Mouse (Mus musculus) MEL (cell line): ENCODE measurements around the gene Gm20075. TPM values are rescaled to one million over a fixed set of nuclear protein-coding genes. Genes with fewer than 3 reads are reported as not detected.

Experiments used
- DNase-seq: peaks from one replicate; pipeline ENCODE4 v3.0.0; 2011; ENCODE audit warnings: low read depth, low spot score
- H3K27ac ChIP-seq: 2 replicates; pipeline ENCODE4 v1.5.1; 2012; ENCODE audit warnings: low read depth, mild to moderate bottlenecking, control low read depth, low read length, moderate library complexity; ENCODE audit not compliant: control insufficient read depth
- H3K27me3 ChIP-seq, 2 experiments: fragments of 150-350 bp in 1 of 2; sonication (generic) in 1 of 2; 2 replicates each; pipeline ENCODE4 v1.6.1; 2012; ENCODE audit warnings: low read length in 2 of 2, mild to moderate bottlenecking in 2 of 2, improper control_type of control experiment in 1 of 2, moderate library complexity in 1 of 2; ENCODE audit not compliant: insufficient read depth in 2 of 2, control insufficient read depth in 1 of 2
- H3K36me3 ChIP-seq, 2 experiments: 2 replicates each; pipeline ENCODE4 v1.6.1; 2012 to 2014; ENCODE audit warnings: low read length in 2 of 2, improper control_type of control experiment in 1 of 2, inconsistent platforms in 1 of 2, mild to moderate bottlenecking in 1 of 2; ENCODE audit not compliant: insufficient read depth in 2 of 2, control insufficient read depth in 1 of 2
- H3K4me1 ChIP-seq, 2 experiments: fragments of 150-350 bp in 1 of 2; sonication (generic) in 1 of 2; 2 replicates each; pipeline ENCODE4 v1.6.1; 2012; ENCODE audit warnings: low read length in 2 of 2, improper control_type of control experiment in 1 of 2, mild to moderate bottlenecking in 1 of 2; ENCODE audit not compliant: insufficient read depth in 2 of 2, control insufficient read depth in 1 of 2
- H3K4me3 ChIP-seq, 2 experiments: fragments of 150-350 bp in 1 of 2; sonication (generic) in 1 of 2; 2 replicates each; pipeline ENCODE4 v1.5.1; 2012; ENCODE audit warnings: low read depth in 2 of 2, low read length in 2 of 2, mild to moderate bottlenecking in 2 of 2, moderate library complexity in 2 of 2, control low read depth in 1 of 2, improper control_type of control experiment in 1 of 2; ENCODE audit not compliant: control insufficient read depth in 1 of 2, insufficient read depth in 1 of 2
- H3K79me2 ChIP-seq: 2 replicates; pipeline ENCODE4 v1.6.1; 2012; ENCODE audit warnings: mild to moderate bottlenecking, low read length, moderate library complexity; ENCODE audit not compliant: control insufficient read depth, poor library complexity, insufficient read depth
- H3K9ac ChIP-seq: 2 replicates; pipeline ENCODE4 v1.6.1; 2012; ENCODE audit warnings: low read depth, mild to moderate bottlenecking, control low read depth, low read length, moderate library complexity; ENCODE audit not compliant: control insufficient read depth, poor library complexity, severe bottlenecking
- H3K9me3 ChIP-seq: fragments of 150-350 bp; sonication (generic); replicated peaks from 2 replicates; pipeline ENCODE4 v1.6.1; 2012; ENCODE audit warnings: mild to moderate bottlenecking, low read length, improper control_type of control experiment, moderate library complexity; ENCODE audit not compliant: insufficient read depth
- CTCF ChIP-seq, 3 experiments: IDR thresholded peaks in 2 of 3; conservative IDR thresholded peaks in 1 of 3; 2 replicates each; pipeline ENCODE4 v1.5.1; 2011 to 2012; ENCODE audit warnings: low read length in 3 of 3, low read depth in 2 of 3, mild to moderate bottlenecking in 2 of 3, improper control_type of control experiment in 1 of 3, inconsistent platforms in 1 of 3, mixed read lengths in 1 of 3, moderate library complexity in 1 of 3; ENCODE audit not compliant: control insufficient read depth in 1 of 3, insufficient read depth in 1 of 3, poor library complexity in 1 of 3, severe bottlenecking in 1 of 3
- E2F4 ChIP-seq: IDR thresholded peaks from 2 replicates; pipeline ENCODE4 v1.6.1; 2011; ENCODE audit warnings: low read depth, low read length, improper control_type of control experiment, borderline replicate concordance
- EP300 ChIP-seq, 2 experiments: IDR thresholded peaks; 2 replicates each; pipeline ENCODE4 v1.6.1; 2011; ENCODE audit warnings: improper control_type of control experiment in 2 of 2, low read length in 2 of 2, low read depth in 1 of 2, mild to moderate bottlenecking in 1 of 2
- ETS1 ChIP-seq: IDR thresholded peaks from 2 replicates; pipeline ENCODE4 v1.6.1; 2012; ENCODE audit warnings: low read depth, mild to moderate bottlenecking, inconsistent platforms, low read length, improper control_type of control experiment, moderate library complexity
- GATA1 ChIP-seq: IDR thresholded peaks from 2 replicates; pipeline ENCODE4 v1.6.1; 2011; ENCODE audit warnings: low read depth, low read length, improper control_type of control experiment
- HCFC1 ChIP-seq: IDR thresholded peaks from 2 replicates; pipeline ENCODE4 v1.6.1; 2012; ENCODE audit warnings: low read depth, mild to moderate bottlenecking, inconsistent platforms, low read length, improper control_type of control experiment, moderate library complexity
- JUND ChIP-seq: IDR thresholded peaks from 2 replicates; pipeline ENCODE4 v1.6.1; 2011; ENCODE audit warnings: low read depth, mild to moderate bottlenecking, improper control_type of control experiment, low read length
- MAX ChIP-seq: IDR thresholded peaks from 2 replicates; pipeline ENCODE4 v1.6.1; 2011; ENCODE audit warnings: low read length, improper control_type of control experiment
- NELFE ChIP-seq: IDR thresholded peaks from 2 replicates; pipeline ENCODE4 v1.6.1; 2011; ENCODE audit warnings: low read depth, low read length, improper control_type of control experiment
- NRF1 ChIP-seq: IDR thresholded peaks from 2 replicates; pipeline ENCODE4 v1.6.1; 2014; ENCODE audit warnings: low read depth, mild to moderate bottlenecking, inconsistent platforms, low read length, improper control_type of control experiment, moderate library complexity; ENCODE audit not compliant: poor library complexity, insufficient read depth, severe bottlenecking
- POLR2AphosphoS2 ChIP-seq: IDR thresholded peaks from 2 replicates; pipeline ENCODE4 v1.6.1; 2011; ENCODE audit warnings: low read length, improper control_type of control experiment
- POLR2AphosphoS5 ChIP-seq: IDR thresholded peaks from 2 replicates; pipeline ENCODE4 v1.6.1; 2012; ENCODE audit warnings: low read depth, borderline replicate concordance, mild to moderate bottlenecking, inconsistent platforms, low read length, moderate library complexity, mixed read lengths
- RAD21 ChIP-seq: IDR thresholded peaks from 2 replicates; pipeline ENCODE4 v1.6.1; 2011; ENCODE audit warnings: mild to moderate bottlenecking, low read depth, low read length, improper control_type of control experiment
- SMC3 ChIP-seq: IDR thresholded peaks from 2 replicates; pipeline ENCODE4 v1.6.1; 2011; ENCODE audit warnings: low read depth, low read length, improper control_type of control experiment
- TAL1 ChIP-seq: IDR thresholded peaks from 2 replicates; pipeline ENCODE4 v1.6.1; 2012; ENCODE audit warnings: mild to moderate bottlenecking, inconsistent platforms, low read length, moderate library complexity, mixed read lengths
- TCF12 ChIP-seq: IDR thresholded peaks from 2 replicates; pipeline ENCODE4 v1.6.1; 2014; ENCODE audit warnings: low read depth, mild to moderate bottlenecking, inconsistent platforms, low read length, improper control_type of control experiment, moderate library complexity
- ZC3H11A ChIP-seq: IDR thresholded peaks from 2 replicates; pipeline ENCODE4 v1.6.1; 2012; ENCODE audit warnings: low read depth, mild to moderate bottlenecking, inconsistent platforms, low read length, improper control_type of control experiment
- ZKSCAN1 ChIP-seq: IDR thresholded peaks from 2 replicates; pipeline ENCODE4 v1.6.1; 2012; ENCODE audit warnings: low read depth, mild to moderate bottlenecking, inconsistent platforms, low read length, improper control_type of control experiment, moderate library complexity
- ZNF384 ChIP-seq: IDR thresholded peaks from 2 replicates; pipeline ENCODE4 v1.6.1; 2012; ENCODE audit warnings: low read depth, mild to moderate bottlenecking, inconsistent platforms, low read length, improper control_type of control experiment
- polyA plus RNA-seq, 2 experiments: library from polyadenylated mRNA; stranded (reverse) in 1 of 2; unstranded in 1 of 2; fragments of >175 nt in 1 of 2; fragments of >200 nt in 1 of 2; gene quantifications; 2 replicates each; pipeline versions ENCODE4 v1.2.1 to v1.2.4; 2012; ENCODE audit warnings: low replicate concordance in 2 of 2, low read depth in 1 of 2; ENCODE audit not compliant: insufficient read length in 2 of 2, insufficient read depth in 1 of 2, missing spikeins in 1 of 2
- total RNA-seq: library from RNA; depleted of rRNA; stranded (reverse); fragments of 300-350 nt; gene quantifications from 2 replicates; pipeline ENCODE4 v1.2.3, GENCODE M21; 2012

The Gm20075 gene
- total and polyA plus RNA-seq, 3 experiments: 8.9 to 9.0 TPM; not detected in 1

DNA sequence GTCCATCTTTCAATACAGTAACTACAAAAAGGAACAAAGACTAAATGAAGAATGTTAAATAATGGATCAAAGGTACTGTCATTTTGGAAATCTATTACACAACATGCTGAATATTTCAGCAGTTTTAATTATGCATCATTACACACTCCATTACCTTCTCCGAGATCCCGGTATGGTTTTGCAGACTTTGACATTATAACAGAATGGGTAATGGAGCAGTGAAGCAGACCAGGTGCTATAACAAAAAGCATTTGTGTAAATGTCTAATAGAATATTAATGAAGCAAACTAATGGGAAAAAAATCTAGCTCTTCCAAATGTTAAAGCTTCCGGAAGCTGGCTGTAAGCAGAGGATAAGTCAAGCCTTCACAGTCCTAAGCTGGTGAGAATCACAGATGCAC, 29.6 kb upstream of the Gm20075 start:
- TF ChIP-seq NRF1: no peak
- TF ChIP-seq EP300 (IDR thresholded peaks at IDR 0.05; ENCODE audit: low read depth in 1 of 2, low read length in 2 of 2): no peak
- TF ChIP-seq TCF12: no peak
- no peak for TF ChIP-seq POLR2AphosphoS5
- TF ChIP-seq E2F4: no peak
- TF ChIP-seq JUND: no peak
- TF ChIP-seq ZKSCAN1: no peak
- no peak for TF ChIP-seq SMC3
- TF ChIP-seq POLR2AphosphoS2: no peak
- TF ChIP-seq ZNF384: no peak
- no peak for TF ChIP-seq NELFE
- TF ChIP-seq TAL1: no peak
- Histone ChIP-seq H3K27ac (no peak overlapping the region), H3K4me3 (no peak overlapping the region), H3K27me3 (no peaks in the 10 kb centered on the region), H3K4me1 (no peaks in the 10 kb centered on the region), H3K9ac (no peak overlapping the region), H3K79me2 (no peaks in the 10 kb centered on the region), H3K9me3 (no peaks in the 10 kb centered on the region), H3K36me3 (no peaks in the 10 kb centered on the region)
- DNase-seq: no peak

DNA sequence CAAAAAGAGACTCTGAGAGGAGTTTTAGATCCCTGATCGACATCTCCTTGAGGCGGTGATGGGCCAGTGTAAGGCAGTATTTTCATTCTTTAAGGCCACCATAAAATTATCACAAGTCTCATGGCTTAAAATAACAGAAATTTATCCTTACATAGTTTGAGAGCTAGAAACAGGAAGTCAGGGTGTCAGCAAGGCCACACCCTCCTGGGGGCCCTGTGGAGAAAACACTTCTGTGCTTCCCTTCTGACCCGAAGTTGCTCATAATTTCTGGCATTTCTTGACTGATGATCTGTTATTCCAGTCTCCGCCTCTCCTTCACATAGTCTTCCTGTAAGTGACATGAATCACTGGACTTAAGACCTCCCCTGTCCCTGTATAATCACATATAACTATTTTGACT, 25.2 kb upstream of the Gm20075 start:
- no peaks in the 10 kb centered on the region for H3K4me1 ChIP-seq
- no peak overlapping the region for H3K27ac ChIP-seq

DNA sequence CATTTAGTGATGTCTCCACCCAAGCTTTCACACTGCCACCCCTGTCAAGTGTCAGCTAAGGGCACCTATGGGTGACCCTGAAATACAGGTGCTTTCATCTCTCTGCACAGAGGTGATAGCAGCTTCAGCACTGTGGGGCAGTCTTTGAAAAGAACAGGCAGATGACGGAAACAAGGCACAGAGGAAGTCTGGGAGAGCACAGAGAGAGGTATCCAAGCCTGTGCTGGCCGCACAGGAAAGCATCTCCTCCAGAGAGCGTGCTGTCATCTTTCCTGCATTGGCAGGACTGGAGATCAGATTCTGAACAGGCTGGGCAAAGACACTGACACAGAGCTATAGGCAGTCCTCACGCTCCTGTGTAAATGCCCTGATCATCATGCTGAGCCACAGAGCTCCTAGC, 9.8 kb upstream of the Gm20075 start:
- no peaks in the 10 kb centered on the region for H3K27me3 ChIP-seq
- no peaks in the 10 kb centered on the region for H3K4me1 ChIP-seq
- H3K27ac ChIP-seq: no peak overlapping the region
- TF ChIP-seq CTCF (IDR thresholded peaks at IDR 0.05 in 2 of 3, conservative IDR thresholded peaks at IDR 0.05 in 1 of 3; ENCODE audit: control insufficient read depth in 1 of 3, insufficient read depth in 1 of 3, low read depth in 2 of 3, low read length in 3 of 3, poor library complexity in 1 of 3, severe bottlenecking in 1 of 3): no peak
- TF ChIP-seq RAD21: no peak
- TF ChIP-seq ETS1: no peak
- TF ChIP-seq HCFC1: no peak
- TF ChIP-seq ZKSCAN1: no peak
- TF ChIP-seq ZC3H11A: no peak
- TF ChIP-seq POLR2AphosphoS5: no peak
- no peaks in the 10 kb centered on the region for H3K9me3 ChIP-seq
- no peak for DNase-seq
- H3K9ac ChIP-seq: no peak overlapping the region
- H3K79me2 ChIP-seq: no peaks in the 10 kb centered on the region
- no peak overlapping the region for H3K4me3 ChIP-seq
- no peaks in the 10 kb centered on the region for H3K36me3 ChIP-seq

More for the DNA sequence above, 25.2 kb upstream of the Gm20075 start:
- no peak overlapping the region for H3K9ac ChIP-seq
- peak; percentile 26 for DNase-seq
- TF ChIP-seq E2F4 (no peak), SMC3 (no peak), MAX (no peak), GATA1 (no peak)
- TF ChIP-seq, all 39 proteins: peak for 0
- Histone ChIP-seq H3K36me3 (no peaks in the 10 kb centered on the region), H3K27me3 (no peaks in the 10 kb centered on the region), H3K79me2 (no peaks in the 10 kb centered on the region), H3K4me3 (no peak overlapping the region), H3K9me3 (no peaks in the 10 kb centered on the region)
